Mouse (Mus musculus): ENCODE measurements at regions not wholly inside any gene's neighbourhood (a gene's known extent, or its start where the extent isn't known, plus 50 kb on each side); places are given as distances from the start of the nearest gene placed in this dataset.
A peak's percentile ranks its signal among the peaks of the same experiment; 100 is the strongest.

- no peak for DNase-seq (ENCODE audit: low spot score)
Observed at GRCm38 (mm10) chr11:22692281-22692857, 168.4 kb downstream of the B3gnt2 start.

- DNase-seq (ENCODE audit: low spot score) = no peak
Observed at GRCm38 (mm10) chr11:22692941-22693341, 167.8 kb downstream of the B3gnt2 start.

- no peak for DNase-seq (ENCODE audit: low spot score)
Observed at GRCm38 (mm10) chr11:22693376-22693775, 167.4 kb downstream of the B3gnt2 start.

GRCm38 (mm10) chr11:22693984-22694383 lies 166.8 kb downstream of the B3gnt2 start:
- DNase-seq (ENCODE audit: low spot score) = no peak

GRCm38 (mm10) chr11:22694829-22695228 lies 165.9 kb downstream of the B3gnt2 start:
- no peak for DNase-seq (ENCODE audit: low spot score)

DNA sequence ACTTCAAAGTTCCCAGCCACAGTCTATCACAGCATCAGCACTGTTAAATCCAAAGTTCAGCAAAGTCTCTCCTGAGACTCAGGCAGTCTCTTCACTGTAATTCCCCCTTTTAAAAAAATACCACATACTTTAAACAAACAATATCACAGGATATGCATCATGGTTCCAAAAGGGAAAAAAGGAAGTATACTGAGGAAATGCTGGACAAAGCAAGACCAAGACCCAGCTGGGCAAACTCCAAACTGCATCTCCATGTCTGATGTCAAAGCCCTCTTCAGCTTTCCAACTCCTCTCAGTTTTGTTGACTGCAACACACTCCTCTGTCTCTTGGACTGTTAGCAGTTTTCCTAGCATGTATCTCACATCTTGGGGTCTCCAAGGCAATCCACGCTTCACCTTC lies 165.5 kb downstream of the B3gnt2 start:
- peak; percentile 9 for DNase-seq (ENCODE audit: low spot score)

- peak; percentile 48 for DNase-seq (ENCODE audit: low spot score)
Observed at GRCm38 (mm10) chr11:22698057-22698941, 162.5 kb downstream of the B3gnt2 start.

DNA sequence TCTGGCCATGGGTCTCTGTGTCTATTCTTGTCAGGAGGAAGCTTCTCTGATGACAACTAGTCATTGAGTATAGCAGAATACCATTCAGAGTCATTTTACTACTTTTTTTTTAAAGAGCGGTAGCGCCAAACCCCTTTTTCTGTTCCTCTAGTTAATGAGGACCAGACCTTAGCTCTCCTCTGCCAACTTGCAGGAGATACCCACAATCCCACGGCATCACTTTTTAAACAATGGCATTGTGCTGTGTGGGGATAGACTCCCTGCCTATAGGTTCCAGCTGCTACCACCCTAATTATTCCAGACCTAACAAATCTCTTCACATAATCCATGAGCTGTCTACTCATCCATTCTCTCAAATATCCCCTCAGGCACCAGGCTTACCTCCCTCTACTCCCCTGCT lies 154.7 kb downstream of the B3gnt2 start:
- no peak for DNase-seq (ENCODE audit: low spot score)

All from heart, adult 8-10 months (tissue).